Mouse (Mus musculus): ENCODE data around the gene Fiz1. TPM values are rescaled to one million over a fixed set of nuclear protein-coding genes. Genes with fewer than 3 reads are reported as not detected.

The Fiz1 gene
- polyA plus RNA-seq, 1 experiment from 2014 or later: 37.1 TPM

Other genes starting within 250 kb of the Fiz1 start
- gene Fam71e2, start 243.4 kb downstream of the Fiz1 start, polyA plus RNA-seq (2014; fragmentation: Nextera tagmentation; extraction: Ambion mirVana): not detected in 2 replicates
- gene Il11, start 231.8 kb downstream of the Fiz1 start, polyA plus RNA-seq (2014; fragmentation: Nextera tagmentation; extraction: Ambion mirVana): 0.12 TPM in 1 of 2 replicates, not detected in the other
- gene Tmem190, start 231.8 kb downstream of the Fiz1 start, polyA plus RNA-seq (2014; fragmentation: Nextera tagmentation; extraction: Ambion mirVana): 0.86 TPM in 1 of 2 replicates, not detected in the other
- gene Tmem238, start 225.0 kb downstream of the Fiz1 start, polyA plus RNA-seq (2014; fragmentation: Nextera tagmentation; extraction: Ambion mirVana): 12.2 and 12.4 TPM in 2 replicates
- gene Rpl28, start 221.8 kb downstream of the Fiz1 start, polyA plus RNA-seq (2014; fragmentation: Nextera tagmentation; extraction: Ambion mirVana): 218 and 238 TPM in 2 replicates
- 367 and 402 TPM in 2 replicates for gene Ube2s, start 202.1 kb downstream of the Fiz1 start, polyA plus RNA-seq (2014; fragmentation: Nextera tagmentation; extraction: Ambion mirVana)
- gene Shisa7, start 170.0 kb downstream of the Fiz1 start, polyA plus RNA-seq (2014; fragmentation: Nextera tagmentation; extraction: Ambion mirVana): 0.03 and 0.11 TPM in 2 replicates
- gene Isoc2b, start 144.4 kb downstream of the Fiz1 start, polyA plus RNA-seq (2014; fragmentation: Nextera tagmentation; extraction: Ambion mirVana): 5.2 and 5.3 TPM in 2 replicates
- gene Isoc2a, start 137.5 kb downstream of the Fiz1 start, polyA plus RNA-seq (2014; fragmentation: Nextera tagmentation; extraction: Ambion mirVana): 1.3 and 1.4 TPM in 2 replicates
- gene Gm36210, start 108.2 kb downstream of the Fiz1 start, polyA plus RNA-seq (2014; fragmentation: Nextera tagmentation; extraction: Ambion mirVana): 0.22 TPM in 1 of 2 replicates, not detected in the other
- gene Zfp628, start 99.5 kb downstream of the Fiz1 start, polyA plus RNA-seq (2014; fragmentation: Nextera tagmentation; extraction: Ambion mirVana): 3.3 and 3.5 TPM in 2 replicates
- gene Nat14, start 92.7 kb downstream of the Fiz1 start, polyA plus RNA-seq (2014; fragmentation: Nextera tagmentation; extraction: Ambion mirVana): 1.4 and 1.5 TPM in 2 replicates
- 0.70 and 0.82 TPM in 2 replicates for gene Ssc5d, start 88.9 kb downstream of the Fiz1 start, polyA plus RNA-seq (2014; fragmentation: Nextera tagmentation; extraction: Ambion mirVana)
- gene Sbk2, start 50.3 kb downstream of the Fiz1 start, polyA plus RNA-seq (2014; fragmentation: Nextera tagmentation; extraction: Ambion mirVana): 0.22 TPM in 1 of 2 replicates, not detected in the other
- gene Sbk3, start 43.5 kb downstream of the Fiz1 start, polyA plus RNA-seq (2014; fragmentation: Nextera tagmentation; extraction: Ambion mirVana): not detected in 2 replicates
- gene Zfp579, start 18.5 kb downstream of the Fiz1 start, polyA plus RNA-seq (2014; fragmentation: Nextera tagmentation; extraction: Ambion mirVana): 13.7 and 16.8 TPM in 2 replicates
- 13.9 and 14.0 TPM in 2 replicates for gene Zfp524, start 282 bp downstream of the Fiz1 start, polyA plus RNA-seq (2014; fragmentation: Nextera tagmentation; extraction: Ambion mirVana)
- gene Gm44973, start 799 bp upstream of the Fiz1 start, polyA plus RNA-seq (2014; fragmentation: Nextera tagmentation; extraction: Ambion mirVana): 1.8 and 3.3 TPM in 2 replicates
- gene Zfp865, start 5.7 kb upstream of the Fiz1 start, polyA plus RNA-seq (2014; fragmentation: Nextera tagmentation; extraction: Ambion mirVana): 3.5 and 4.5 TPM in 2 replicates
- 4.1 and 5.2 TPM in 2 replicates for gene Ccdc106, start 5.9 kb upstream of the Fiz1 start, polyA plus RNA-seq (2014; fragmentation: Nextera tagmentation; extraction: Ambion mirVana)
- gene 4632433K11Rik, start 19.4 kb upstream of the Fiz1 start, polyA plus RNA-seq (2014; fragmentation: Nextera tagmentation; extraction: Ambion mirVana): 0.22 TPM in 1 of 2 replicates, not detected in the other
- 2.4 and 2.6 TPM in 2 replicates for gene Zfp784, start 23.7 kb upstream of the Fiz1 start, polyA plus RNA-seq (2014; fragmentation: Nextera tagmentation; extraction: Ambion mirVana)
- 11.5 and 14.1 TPM in 2 replicates for gene Zfp580, start 36.8 kb upstream of the Fiz1 start, polyA plus RNA-seq (2014; fragmentation: Nextera tagmentation; extraction: Ambion mirVana)
- gene U2af2, start 47.4 kb upstream of the Fiz1 start, polyA plus RNA-seq (2014; fragmentation: Nextera tagmentation; extraction: Ambion mirVana): 169 TPM in 2 replicates
- 82.9 and 88.9 TPM in 2 replicates for gene Epn1, start 65.5 kb upstream of the Fiz1 start, polyA plus RNA-seq (2014; fragmentation: Nextera tagmentation; extraction: Ambion mirVana)
- not detected in 2 replicates for gene Rfpl4, start 102.3 kb upstream of the Fiz1 start, polyA plus RNA-seq (2014; fragmentation: Nextera tagmentation; extraction: Ambion mirVana)
- 0.26 and 0.66 TPM in 2 replicates for gene Rasl2-9, start 111.3 kb upstream of the Fiz1 start, polyA plus RNA-seq (2014; fragmentation: Nextera tagmentation; extraction: Ambion mirVana)
- gene Vmn1r55, start 135.0 kb upstream of the Fiz1 start, polyA plus RNA-seq (2014; fragmentation: Nextera tagmentation; extraction: Ambion mirVana): not detected in 2 replicates
- gene Vmn1r56, start 182.1 kb upstream of the Fiz1 start, polyA plus RNA-seq (2014; fragmentation: Nextera tagmentation; extraction: Ambion mirVana): not detected in 2 replicates
- not detected in 2 replicates for gene Vmn1r57, start 203.8 kb upstream of the Fiz1 start, polyA plus RNA-seq (2014; fragmentation: Nextera tagmentation; extraction: Ambion mirVana)

Data from liver, embryonic 11.5 days (tissue).